Mouse (Mus musculus): ENCODE data around the gene Gm13275. TPM values are rescaled to one million over a fixed set of nuclear protein-coding genes. Genes with fewer than 3 reads are reported as not detected.
"Not testable (repeated sequence)": the region's sequence is repeated elsewhere in the genome, so short reads cannot be mapped to it uniquely, and the experiment has no call there.

Gm13275 gene
- total RNA-seq, 2 experiments from 2014 or later: not detected

- DNase-seq: not testable (repeated sequence)
These were observed 5.1 kb downstream of the Gm13275 start, which contains the start of gene Gm13285 for GRCm38 (mm10) chr4:88799365-88799764. Gm13285 (plus strand) TSS chr4:88799665.

- not testable (repeated sequence) for DNase-seq
These were observed 8.7 kb downstream of the Gm13275 start, which contains the start of gene Gm13287 for GRCm38 (mm10) chr4:88802954-88803353. Gm13287 (plus strand) TSS chr4:88803254.

- DNase-seq: not testable (repeated sequence)
These were observed 10.9 kb downstream of the Gm13275 start, which contains the start of gene Gm13288 for GRCm38 (mm10) chr4:88805231-88805630. Gm13288 (plus strand) TSS chr4:88805531.

- DNase-seq: peak; percentile 50
These were observed 11.5 kb downstream of the Gm13275 start for GRCm38 (mm10) chr4:88805761-88806160.

GRCm38 (mm10) chr4:88815928-88816327 lies 21.6 kb downstream of the Gm13275 start, which contains the start of gene Ifna7:
Ifna7 (plus strand) TSS chr4:88816228.
- DNase-seq: no peak

GRCm38 (mm10) chr4:88819659-88820058 lies 25.4 kb downstream of the Gm13275 start, which contains the start of gene Ifna11:
Ifna11 (plus strand) TSS chr4:88819959.
- no peak for DNase-seq

GRCm38 (mm10) chr4:88822995-88823394 lies 28.7 kb downstream of the Gm13275 start:
- no peak for DNase-seq

- DNase-seq: not testable (repeated sequence)
These were observed 32.8 kb downstream of the Gm13275 start, which contains the start of gene Ifna6 for GRCm38 (mm10) chr4:88827116-88827515. Ifna6 (plus strand) TSS chr4:88827416.

GRCm38 (mm10) chr4:88830523-88830922 lies 36.2 kb downstream of the Gm13275 start:
- peak; percentile 21 for DNase-seq

GRCm38 (mm10) chr4:88835225-88835624 lies 40.9 kb downstream of the Gm13275 start, which contains the start of gene Ifna5:
Ifna5 (plus strand) TSS chr4:88835525.
- DNase-seq: not testable (repeated sequence)

GRCm38 (mm10) chr4:88838828-88839227 lies 44.5 kb downstream of the Gm13275 start:
- DNase-seq: peak; percentile 12

- no peak for DNase-seq
These were observed 45.8 kb downstream of the Gm13275 start for GRCm38 (mm10) chr4:88840058-88840457.

- no peak for DNase-seq
These were observed 47.2 kb downstream of the Gm13275 start, which contains the start of gene Ifna4 for GRCm38 (mm10) chr4:88841438-88841911. Ifna4 (plus strand) TSS chr4:88841861.

Other genes starting within 250 kb of the Gm13275 start
- not detected for gene Ifna15, start 236.2 kb upstream of the Gm13275 start, total RNA-seq (2021)
- gene Ifna14, start 222.7 kb upstream of the Gm13275 start, total RNA-seq (2021): not detected
- not detected for gene Ifna9, start 202.1 kb upstream of the Gm13275 start, total RNA-seq (2021)
- gene Ifna12, start 191.1 kb upstream of the Gm13275 start, total RNA-seq (2021): not detected
- gene C87499, start 160.1 kb upstream of the Gm13275 start, total RNA-seq (2021): not detected
- not detected for gene Ifna13, start 150.0 kb upstream of the Gm13275 start, total RNA-seq (2021)
- not detected for gene Ifna16, start 117.6 kb upstream of the Gm13275 start, total RNA-seq (2021)
- not detected for gene Ifna2, start 110.6 kb upstream of the Gm13275 start, total RNA-seq (2021)
- gene Ifnab, start 103.1 kb upstream of the Gm13275 start, total RNA-seq (2021): not detected
- gene Gm26566, start 72.7 kb upstream of the Gm13275 start, total RNA-seq (2021): under 1 TPM; 0.36 to 0.52 TPM
- 10 to 100 TPM; 89.6 to 91.9 TPM for gene Klhl9, start 72.0 kb upstream of the Gm13275 start, total RNA-seq (2021)
- not detected for gene Gm13271, start 39.6 kb upstream of the Gm13275 start, total RNA-seq (2021)
- gene Gm13283, start 34.4 kb upstream of the Gm13275 start, total RNA-seq (2021): not detected
- not detected for gene Gm13290, start 20.7 kb upstream of the Gm13275 start, total RNA-seq (2021)
- gene Gm13289, start 17.6 kb upstream of the Gm13275 start, total RNA-seq (2021): not detected
- not detected for gene Gm13272, start 14.6 kb upstream of the Gm13275 start, total RNA-seq (2021)
- gene Ifnz, start 12.4 kb upstream of the Gm13275 start, total RNA-seq (2021): under 1 TPM in 1 of 2 experiments, not detected in 1; 0.23 TPM
- not detected for gene Gm13276, start 8.8 kb upstream of the Gm13275 start, total RNA-seq (2021)
- not detected for gene Gm13277, start 5.9 kb upstream of the Gm13275 start, total RNA-seq (2021)
- not detected for gene Gm13278, start 2.9 kb upstream of the Gm13275 start, total RNA-seq (2021)
- not detected for gene Gm13279, start 2.9 kb downstream of the Gm13275 start, total RNA-seq (2021)
- under 1 TPM in 1 of 2 experiments, not detected in 1; 0.31 TPM for gene Gm13285, start 5.2 kb downstream of the Gm13275 start, total RNA-seq (2021)
- not detected for gene Gm13287, start 8.8 kb downstream of the Gm13275 start, total RNA-seq (2021)
- under 1 TPM in 1 of 2 experiments, not detected in 1; 0.14 TPM for gene Gm13288, start 11.0 kb downstream of the Gm13275 start, total RNA-seq (2021)
- gene Ifna7, start 21.7 kb downstream of the Gm13275 start, total RNA-seq (2021): not detected
- not detected for gene Ifna11, start 25.5 kb downstream of the Gm13275 start, total RNA-seq (2021)
- gene Ifna6, start 32.9 kb downstream of the Gm13275 start, total RNA-seq (2021): not detected
- not detected for gene Ifna5, start 41.0 kb downstream of the Gm13275 start, total RNA-seq (2021)
- not detected for gene Ifna4, start 47.4 kb downstream of the Gm13275 start, total RNA-seq (2021)
- gene Ifna1, start 55.6 kb downstream of the Gm13275 start, total RNA-seq (2021): not detected
- gene Ifne, start 85.7 kb downstream of the Gm13275 start, total RNA-seq (2021): not detected

All from heart, postnatal 4 days (tissue).